Mouse (Mus musculus) gastrocnemius, postnatal 4 days (tissue): ENCODE data around the gene Gdf2. TPM values are rescaled to one million over a fixed set of nuclear protein-coding genes. Genes with fewer than 3 reads are reported as not detected.

Experiments used
- DNase-seq, 2 experiments: peaks; one replicate each; pipeline ENCODE4 v3.0.0; 2021 to 2022; ENCODE audit warnings: low spot score in 2 of 2, mixed read lengths in 2 of 2
- long read RNA-seq, 2 experiments: library from polyadenylated mRNA; stranded (forward); transcript quantifications; one replicate each; pipeline ENCODE4 v2.0.0; 2021
- total RNA-seq, 2 experiments: library from RNA; stranded (reverse); gene quantifications; 2 replicates each; pipeline ENCODE4 v1.2.3; 2021

The Gdf2 gene
- not detected for total RNA-seq
- long read RNA-seq, experiment 1, result 0 reads
- long read RNA-seq, experiment 2, result 0 reads

DNA sequence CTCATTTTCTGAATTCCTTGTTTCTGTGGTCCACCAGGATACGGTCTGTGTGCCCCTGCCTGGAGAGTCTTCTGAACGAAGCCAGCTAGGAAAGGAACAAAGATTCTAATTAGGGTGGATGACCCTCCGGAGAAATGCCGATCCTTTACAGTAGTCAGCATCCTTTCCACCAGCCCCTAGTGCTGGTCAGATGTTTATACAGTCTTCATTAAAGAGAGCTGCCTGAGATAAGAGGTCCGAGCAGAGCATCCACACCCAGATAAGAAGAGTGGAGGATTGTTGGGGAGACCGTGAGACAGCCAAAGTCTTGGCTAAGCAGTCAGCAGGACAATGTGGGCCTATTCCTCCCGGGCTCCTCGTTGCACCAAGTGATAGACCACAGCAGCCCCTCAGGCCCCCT, at the start of gene Gdf2:
Gene Gdf2 (plus strand): TSS at position 301 of the 400 bp plus-strand sequence.
- no peak for DNase-seq

DNA sequence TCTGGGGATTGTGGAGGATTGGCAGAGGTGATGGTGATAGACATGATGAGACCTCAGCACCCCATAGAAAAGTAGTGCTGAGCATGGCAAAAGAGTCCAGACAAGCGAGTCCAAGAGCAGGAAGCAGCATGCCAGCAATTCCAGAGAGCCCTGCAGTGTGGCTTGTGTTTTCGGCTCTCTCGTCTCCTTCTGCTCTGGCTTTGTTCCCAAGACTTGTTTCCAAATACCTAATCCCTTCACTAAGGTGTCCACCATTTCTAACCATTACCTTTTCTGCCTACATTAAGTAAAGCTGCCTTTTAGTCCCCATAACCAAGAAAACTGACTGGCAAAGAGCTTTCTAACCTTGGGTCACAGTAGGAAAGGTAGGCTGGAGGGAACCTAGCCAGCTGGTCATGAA, 49.3 kb upstream of the Gdf2 start:
- DNase-seq, result no peak

GRCm38 (mm10) chr14:33895777-33896176, 45.1 kb upstream of the Gdf2 start:
- no peak for DNase-seq

DNA sequence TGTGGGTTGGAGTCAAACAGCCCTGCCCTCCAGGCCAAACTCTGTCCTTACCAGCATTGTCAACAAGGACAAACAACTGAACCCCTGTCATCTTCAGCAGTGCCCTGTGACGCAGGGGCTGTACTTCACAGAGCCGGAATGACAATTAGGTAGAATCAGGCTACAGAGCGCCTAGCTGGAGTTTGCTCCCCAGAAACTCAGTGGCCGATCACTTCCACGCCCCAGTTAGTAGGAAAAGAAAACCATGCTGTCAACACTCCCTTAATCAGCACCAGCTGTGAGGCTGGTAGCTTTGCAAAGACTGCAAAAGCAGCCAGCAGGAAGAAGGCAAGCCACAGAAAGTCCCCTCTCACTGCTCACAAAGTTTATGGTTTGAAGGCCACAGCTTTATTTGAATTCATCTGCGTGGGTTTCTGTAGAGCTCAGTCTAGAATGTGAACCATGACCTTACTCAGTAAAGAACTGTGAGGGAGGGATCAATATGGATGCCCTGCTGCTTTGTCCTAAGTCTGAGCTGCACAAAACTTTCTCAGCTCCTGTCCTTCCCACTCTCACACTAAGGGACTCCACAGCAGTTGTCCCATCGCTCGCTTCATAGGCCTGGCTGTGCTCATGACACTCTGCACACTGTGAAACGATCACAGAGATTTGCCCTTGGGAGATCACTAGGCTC, 44.1 kb upstream of the Gdf2 start:
- DNase-seq, result no peak

- DNase-seq, result no peak
These were observed 38.1 kb upstream of the Gdf2 start for GRCm38 (mm10) chr14:33902783-33903182.

DNA sequence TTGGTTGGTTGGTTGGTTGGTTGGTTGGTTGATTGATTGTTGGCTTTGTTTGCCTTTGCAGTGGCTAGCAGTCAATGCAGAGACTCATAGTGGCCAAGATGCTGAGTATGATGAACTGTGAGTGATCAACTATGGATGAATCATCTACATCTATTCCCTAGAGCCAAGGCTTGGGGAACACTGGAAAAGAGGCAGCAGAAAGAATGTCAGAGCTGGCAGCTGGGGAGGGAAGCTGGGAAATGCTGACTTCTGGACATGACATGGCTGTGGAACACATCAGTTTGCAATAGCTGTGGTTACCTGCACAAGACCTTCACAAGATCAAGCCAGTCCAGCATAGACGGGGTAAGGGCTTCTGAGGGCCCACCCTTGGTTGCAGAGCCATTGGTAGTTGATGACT, 37.6 kb upstream of the Gdf2 start:
- DNase-seq, result no peak

DNA sequence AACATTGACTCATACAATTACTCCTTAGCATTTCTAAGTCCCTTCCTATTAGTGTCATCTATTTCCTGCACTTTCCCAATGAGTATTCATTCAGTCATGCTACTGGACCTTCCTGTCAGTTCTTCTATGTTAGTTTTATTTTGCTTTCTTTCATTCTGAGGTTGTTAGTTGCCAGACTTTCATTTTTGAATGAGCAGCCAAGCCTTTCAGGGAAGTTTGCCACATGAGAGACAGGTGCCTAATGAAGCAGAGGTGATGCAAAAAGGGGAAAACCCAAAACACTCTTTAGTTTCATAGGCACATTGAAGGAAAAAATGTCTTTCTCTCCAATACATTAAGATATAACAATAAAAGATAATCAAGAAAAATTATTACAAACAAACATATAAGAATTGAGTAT, 36.0 kb upstream of the Gdf2 start:
- no peak for DNase-seq

DNA sequence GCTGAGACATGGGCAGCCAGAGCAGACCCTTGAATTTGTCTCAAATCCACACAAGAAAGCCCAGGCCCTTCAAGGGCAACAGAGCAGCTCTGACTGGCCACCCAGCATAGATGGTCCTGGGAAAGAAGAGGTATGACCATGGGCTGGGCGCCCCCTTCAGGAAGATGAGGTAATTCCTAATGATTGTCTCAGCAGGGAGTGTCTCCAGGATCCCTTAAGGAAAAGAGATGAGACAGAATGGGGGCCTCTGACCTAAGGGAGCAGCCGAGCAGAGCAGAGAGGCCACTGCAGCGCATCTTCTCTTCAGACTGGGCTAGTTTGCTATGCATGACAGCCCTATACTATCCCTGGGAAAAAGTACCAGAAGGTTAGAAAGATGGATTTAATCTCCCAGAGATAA, 27.1 kb upstream of the Gdf2 start:
- peak; percentile 54 to 65 for DNase-seq

DNA sequence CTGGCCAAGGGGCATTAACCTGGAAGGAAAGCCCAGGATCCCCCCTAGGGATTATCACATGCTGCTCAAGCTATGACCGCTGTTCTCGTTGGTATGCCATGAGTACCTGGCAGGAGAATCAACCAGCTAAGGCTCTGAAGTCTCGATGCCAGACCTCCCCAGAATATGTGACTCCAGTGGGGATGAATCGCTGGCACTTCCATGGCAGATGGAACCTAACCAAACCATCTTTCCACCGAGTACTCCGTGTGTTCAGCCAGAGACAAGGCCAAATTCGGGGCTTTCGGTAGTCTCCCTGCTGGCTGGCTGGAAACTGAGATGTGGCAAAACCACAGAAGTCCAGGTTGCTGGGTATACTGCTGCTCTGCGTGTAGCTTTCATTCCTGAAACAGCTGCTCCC, 26.6 kb upstream of the Gdf2 start:
- no peak for DNase-seq

DNA sequence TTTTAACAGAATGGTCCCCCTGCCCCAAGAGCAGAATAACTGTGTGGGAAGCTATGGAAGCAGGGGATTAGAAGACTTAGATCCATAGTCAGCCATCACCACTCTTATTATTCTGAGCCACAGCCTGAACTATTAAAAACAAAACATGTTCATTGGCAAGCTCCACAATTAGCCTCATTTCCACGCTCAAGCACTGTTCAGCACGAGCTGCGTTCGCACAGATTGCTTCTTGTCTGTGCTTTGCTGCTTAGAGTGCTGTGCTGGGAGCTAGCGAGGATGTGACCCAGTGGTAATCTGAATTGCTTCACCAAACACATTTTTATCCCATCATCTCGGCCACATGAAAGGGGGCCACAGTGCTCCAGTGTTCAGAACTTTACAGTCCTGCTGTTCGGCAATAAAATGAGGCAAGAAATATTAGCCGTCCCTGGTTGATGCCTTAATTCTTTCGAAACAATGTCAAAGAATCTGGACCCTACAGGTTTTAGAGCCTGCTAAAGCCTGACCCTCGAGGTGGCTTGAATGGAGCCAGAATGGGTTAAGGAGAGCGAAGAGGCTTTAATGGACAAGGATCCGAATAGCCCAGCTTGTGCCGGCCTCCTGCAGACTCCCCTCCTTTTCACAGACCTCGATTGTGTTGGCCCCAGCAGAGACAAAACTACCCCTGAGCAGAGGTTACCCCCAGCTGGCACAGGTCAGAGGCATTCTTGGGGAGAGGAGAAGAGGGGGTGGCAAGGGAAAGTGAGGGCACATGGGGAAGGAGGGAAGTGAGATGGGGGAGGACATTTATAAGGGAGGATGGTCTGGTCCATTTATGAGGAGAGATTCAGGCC, 19.9 kb upstream of the Gdf2 start:
- no peak for DNase-seq

DNA sequence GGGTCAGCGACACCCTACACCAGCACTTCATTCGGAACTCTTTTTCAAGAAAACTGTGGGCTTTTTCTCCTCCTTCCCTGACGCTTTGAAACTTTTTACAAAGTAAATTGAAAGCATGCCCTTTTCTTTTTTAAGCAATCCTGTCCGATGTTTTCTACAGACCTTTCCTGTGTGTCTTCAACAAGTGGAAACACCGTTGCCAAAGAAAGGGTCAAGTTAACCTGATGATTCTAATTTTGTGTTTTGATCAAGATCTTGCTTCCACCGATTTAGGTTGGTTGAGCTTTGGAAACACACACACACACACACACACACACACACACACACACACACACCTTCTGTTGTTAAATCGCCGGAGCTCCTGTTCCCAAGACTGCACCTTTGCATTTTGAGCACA, 18.1 kb upstream of the Gdf2 start:
- DNase-seq, result no peak

DNA sequence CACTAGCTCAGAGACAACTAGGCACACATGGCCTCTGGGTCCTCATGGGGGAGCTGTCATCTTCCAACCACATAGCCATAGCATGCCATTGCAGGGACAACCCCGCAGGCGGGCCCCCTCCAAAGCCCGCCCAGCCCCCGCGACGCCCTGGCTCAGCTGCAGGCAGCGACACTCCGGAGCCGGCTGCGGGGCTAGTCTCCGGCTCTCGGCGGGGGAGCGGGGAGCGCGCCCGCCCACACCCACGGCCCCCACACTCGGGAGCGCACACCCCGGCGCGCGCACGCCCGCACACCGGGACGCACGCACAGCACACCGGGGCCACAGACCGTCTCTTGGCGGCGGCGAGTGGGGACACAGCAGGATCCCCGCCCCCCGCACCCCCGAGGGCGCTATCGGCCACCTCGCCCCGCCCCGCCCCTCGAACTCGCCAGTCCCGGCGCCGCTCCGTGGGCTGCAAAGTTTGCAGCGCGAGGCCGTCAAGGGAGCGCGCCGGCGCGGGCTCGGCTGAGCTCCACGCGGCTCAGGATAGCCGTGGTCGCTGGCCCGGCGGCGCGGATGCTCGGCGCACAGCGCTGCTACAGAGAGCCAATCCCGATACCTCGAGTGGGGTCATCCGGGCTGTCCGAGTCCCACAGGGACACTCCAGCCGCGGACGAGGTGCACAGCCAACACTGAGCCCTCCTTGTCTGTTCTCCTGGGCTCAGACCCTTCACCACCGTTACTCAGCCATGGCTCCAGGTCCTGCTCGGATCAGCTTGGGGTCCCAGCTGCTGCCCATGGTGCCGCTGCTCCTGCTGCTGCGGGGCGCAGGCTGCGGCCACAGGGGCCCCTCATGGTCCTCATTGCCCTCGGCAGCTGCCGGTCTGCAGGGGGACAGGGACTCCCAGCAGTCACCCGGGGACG, 17.4 kb upstream of the Gdf2 start, which contains the start of gene Gdf10:
Gene Gdf10 (plus strand): TSS at position 420 of the 903 bp plus-strand sequence.
- DNase-seq, result peak in 1 of 2 experiments; percentile 45

- no peak for DNase-seq
These were observed 9.0 kb upstream of the Gdf2 start for GRCm38 (mm10) chr14:33931853-33932252.

DNA sequence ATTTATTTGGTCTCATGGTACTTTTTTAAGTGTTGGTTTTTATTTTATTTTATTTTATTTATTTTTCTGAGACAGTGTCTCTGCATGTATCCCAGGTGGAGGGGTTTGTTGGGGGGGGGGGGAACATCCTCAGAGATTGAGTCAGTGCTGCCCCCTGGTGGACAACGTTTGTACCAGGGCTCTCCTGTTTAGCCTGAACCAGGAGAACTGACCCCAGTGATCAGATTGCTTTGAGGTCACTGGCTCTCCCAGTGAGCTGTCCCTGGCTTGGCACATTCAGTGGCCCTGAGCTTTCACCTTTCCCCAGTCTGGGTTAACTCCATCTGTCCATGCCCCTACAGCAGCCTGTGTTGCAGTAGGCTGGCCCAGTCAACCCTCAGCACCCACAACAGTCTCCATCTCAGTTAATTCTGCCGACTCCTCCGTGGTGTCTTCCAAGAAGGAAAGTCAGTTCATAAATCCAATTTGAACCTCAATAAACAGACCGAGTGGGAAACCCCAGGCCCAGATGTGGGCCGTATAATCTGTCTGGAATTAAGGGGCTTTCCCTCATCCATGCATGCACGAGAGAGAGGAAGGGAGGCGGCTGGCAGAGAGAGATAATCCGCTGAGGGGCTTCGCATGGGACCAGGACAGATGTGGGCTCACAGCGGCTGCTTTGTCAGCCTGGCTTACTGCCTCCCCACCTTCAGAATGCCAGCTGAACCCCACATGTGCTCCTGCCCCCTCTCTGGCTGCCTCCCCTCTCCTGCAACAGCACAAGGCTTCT, 7.7 kb upstream of the Gdf2 start:
- peak; percentile 48 to 76 for DNase-seq

GRCm38 (mm10) chr14:33933778-33934317, 7.0 kb upstream of the Gdf2 start:
- DNase-seq, result peak in 1 of 2 experiments; percentile 59

- DNase-seq, result peak in 1 of 2 experiments; percentile 68
These were observed 1.7 kb upstream of the Gdf2 start for GRCm38 (mm10) chr14:33939117-33939516.

GRCm38 (mm10) chr14:33942222-33942621, 1.4 kb downstream of the Gdf2 start:
- DNase-seq, result no peak

DNA sequence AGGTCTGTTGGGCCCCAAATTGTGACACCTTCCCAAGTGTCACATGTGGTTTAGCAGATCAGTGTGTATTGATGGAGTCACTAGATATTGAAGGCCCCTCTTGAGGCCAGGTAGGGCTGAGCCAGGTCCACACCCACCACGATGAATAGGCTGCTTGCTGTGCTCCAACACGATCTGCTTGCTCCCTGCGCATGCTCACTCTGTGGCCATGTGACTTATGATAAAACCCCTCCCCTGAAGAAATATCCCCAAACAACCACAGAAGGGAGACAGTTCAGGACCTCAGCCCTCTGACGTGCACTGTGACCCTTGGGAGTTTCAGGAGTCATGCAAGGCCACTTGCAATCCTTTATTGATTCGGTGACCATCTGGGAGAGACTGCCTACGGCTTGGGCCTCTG, 5.3 kb downstream of the Gdf2 start:
- DNase-seq, result no peak

DNA sequence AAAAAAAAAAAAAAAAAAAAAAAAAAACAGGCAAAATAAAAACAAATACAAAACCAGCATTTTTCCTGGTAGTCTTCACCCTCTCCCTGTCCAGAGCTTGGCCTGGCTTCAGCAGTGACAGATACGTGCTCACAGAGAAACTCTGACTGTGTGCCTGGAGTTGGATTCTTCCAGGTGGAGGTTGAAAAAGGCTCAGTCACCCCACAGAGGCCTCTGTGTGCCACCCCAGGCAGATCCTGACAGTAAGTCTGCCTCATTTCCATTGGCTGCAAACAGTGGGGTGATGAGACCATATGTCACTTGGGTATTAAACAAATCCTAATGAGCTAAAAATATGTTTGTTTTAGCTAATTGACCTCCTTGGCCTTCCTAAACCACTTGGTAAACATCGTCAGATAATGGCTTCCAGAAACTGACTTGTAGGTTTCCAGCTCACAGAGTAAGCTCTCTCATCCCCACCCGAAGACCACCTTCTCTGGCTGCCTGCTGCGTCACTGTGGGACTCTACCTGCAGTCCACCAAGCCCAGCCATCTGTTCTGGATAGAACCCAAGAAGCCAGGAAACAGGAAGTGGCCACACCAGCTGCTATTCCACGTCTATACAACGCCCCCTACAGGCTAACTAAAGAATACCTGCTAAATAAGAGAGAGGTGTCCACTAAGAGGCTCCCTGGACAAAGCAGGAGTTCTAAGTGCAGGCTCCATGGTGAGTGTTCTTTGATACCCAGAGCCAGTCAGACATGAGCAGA, 11.6 kb downstream of the Gdf2 start:
- DNase-seq, result no peak

- no peak for DNase-seq
These were observed 12.9 kb downstream of the Gdf2 start, which contains the start of gene Rbp3 for GRCm38 (mm10) chr14:33953761-33954160. Gene Rbp3, plus strand, starts transcription at chr14:33954003.
